Mouse (Mus musculus): ENCODE measurements around the gene Itga3.

The Itga3 gene

DNA sequence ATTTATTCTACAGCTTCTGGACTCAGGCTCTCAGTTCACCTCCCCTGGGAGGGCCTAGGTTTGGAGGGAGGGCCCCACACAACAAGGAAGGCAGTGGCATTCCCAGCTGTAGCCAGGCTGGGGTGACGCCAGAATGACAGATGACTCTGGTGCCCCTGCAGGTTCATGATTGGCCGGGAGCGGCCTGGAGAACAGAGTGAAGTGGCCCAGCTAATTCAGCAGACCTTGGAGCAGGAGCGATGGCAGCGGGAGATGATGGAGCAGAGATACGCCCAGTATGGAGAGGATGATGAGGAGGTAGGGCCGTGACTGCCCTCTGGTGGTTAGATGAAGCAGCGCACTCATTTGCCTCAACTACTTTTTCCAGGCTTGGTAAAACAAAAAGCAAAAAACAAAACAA is 75.5 kb downstream of the Itga3 start:
- peak; percentile 76 for DNase-seq (ENCODE audit: low read depth, low spot score)

DNA sequence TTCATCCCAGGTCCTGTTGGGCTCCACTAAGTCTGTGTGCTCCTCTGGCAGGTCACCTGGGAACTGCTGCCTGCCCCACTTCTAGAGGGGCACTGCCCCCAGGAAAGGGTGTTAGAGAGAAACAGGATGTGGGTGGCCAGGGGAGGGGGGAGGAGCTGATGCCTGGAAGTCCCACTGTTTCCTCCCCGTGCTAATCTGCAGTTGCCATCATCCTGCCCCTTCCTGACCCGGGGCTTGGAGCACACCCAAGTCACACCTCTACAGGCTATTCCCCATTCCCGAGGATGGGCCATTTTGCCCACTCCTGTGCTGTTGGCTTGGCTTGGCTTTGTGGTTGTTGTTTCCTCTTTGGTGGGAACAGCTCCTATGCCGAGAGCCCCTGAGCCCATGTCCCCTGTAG is 76.1 kb downstream of the Itga3 start:
- Histone ChIP-seq H3K27me3 (ENCODE audit: control insufficient read depth, insufficient read depth, low read length, poor library complexity, severe bottlenecking) (no peaks in the 10 kb centered on the region), H3K36me3 (ENCODE audit: control insufficient read depth, insufficient read depth, low read length, poor library complexity, severe bottlenecking) (peaks cover 3% of the 10 kb centered on the region)
- peak; percentile 35 for DNase-seq (ENCODE audit: low read depth, low spot score)

More for the DNA sequence above, 75.5 kb downstream of the Itga3 start:
- Histone ChIP-seq H3K36me3 (ENCODE audit: control insufficient read depth, insufficient read depth, low read length, poor library complexity, severe bottlenecking) (peaks cover 3% of the 10 kb centered on the region), H3K27me3 (ENCODE audit: control insufficient read depth, insufficient read depth, low read length, poor library complexity, severe bottlenecking) (no peaks in the 10 kb centered on the region)

DNA sequence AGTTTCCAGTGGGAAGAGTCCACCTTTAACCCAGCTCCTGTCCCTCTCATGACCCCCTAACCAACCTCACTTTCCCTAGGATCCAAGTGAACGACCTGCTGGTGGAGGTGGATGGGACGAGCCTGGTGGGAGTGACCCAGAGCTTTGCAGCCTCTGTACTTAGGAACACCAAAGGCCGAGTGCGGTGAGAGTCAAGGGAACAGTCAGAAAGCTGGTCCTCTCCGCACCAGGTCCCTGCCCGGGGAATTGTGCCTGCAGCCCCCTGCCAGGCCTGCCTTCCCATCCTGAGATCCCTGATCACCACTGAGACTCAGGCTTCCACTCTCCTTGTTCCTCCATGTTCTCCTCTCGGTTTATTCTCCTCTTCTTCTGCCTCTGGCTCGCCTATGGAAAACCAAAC is 76.5 kb downstream of the Itga3 start:
- no peak for DNase-seq (ENCODE audit: low read depth, low spot score)
- peaks cover 3% of the 10 kb centered on the region for H3K36me3 ChIP-seq (ENCODE audit: control insufficient read depth, insufficient read depth, low read length, poor library complexity, severe bottlenecking)
- no peaks in the 10 kb centered on the region for H3K27me3 ChIP-seq (ENCODE audit: control insufficient read depth, insufficient read depth, low read length, poor library complexity, severe bottlenecking)

DNA sequence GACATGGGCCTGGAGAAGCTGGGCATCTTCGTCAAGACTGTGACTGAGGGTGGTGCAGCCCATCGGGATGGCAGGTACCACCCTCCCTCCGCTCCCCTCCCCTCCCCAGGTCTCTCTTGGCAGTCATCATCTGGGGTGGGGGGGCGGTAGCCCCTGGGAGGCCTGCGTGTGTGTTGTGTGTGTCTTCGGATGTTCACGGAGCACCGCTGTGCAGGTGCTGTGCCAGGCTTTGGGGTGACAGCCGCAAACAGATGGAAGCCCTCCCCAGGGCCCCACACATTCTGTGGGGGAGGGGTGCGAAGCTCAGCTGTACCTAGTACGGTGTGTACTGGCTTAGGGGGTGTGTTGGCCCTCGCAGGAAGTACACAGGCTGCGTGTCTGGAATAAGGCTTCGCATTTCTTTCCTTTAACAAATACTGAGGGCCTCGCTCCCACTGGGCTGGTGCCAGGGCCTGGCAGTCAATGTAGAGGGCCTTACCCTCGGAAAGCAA is 78.5 kb downstream of the Itga3 start:
- peaks cover 3% of the 10 kb centered on the region for H3K36me3 ChIP-seq (ENCODE audit: control insufficient read depth, insufficient read depth, low read length, poor library complexity, severe bottlenecking)
- H3K27me3 ChIP-seq (ENCODE audit: control insufficient read depth, insufficient read depth, low read length, poor library complexity, severe bottlenecking): no peaks in the 10 kb centered on the region
- DNase-seq (ENCODE audit: low read depth, low spot score): no peak

DNA sequence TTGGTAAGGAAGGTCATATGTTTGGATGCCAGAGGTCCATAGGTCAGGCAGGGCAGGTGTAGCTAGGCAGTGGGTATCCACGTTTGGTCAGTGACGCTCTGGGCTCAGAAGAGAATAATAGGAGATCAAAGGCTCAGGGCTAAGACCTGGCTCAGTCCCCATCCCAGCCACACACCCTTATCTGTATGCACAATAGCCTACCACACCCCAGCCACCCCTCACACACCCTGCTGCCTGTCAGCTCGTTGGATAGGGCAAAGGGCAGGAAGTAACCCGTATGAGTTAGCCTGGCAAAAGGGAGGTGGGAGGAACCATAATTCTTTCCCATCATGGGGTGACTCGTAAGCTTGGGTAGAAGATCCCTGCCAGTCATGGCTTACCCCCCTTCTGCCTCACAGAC is 79.0 kb downstream of the Itga3 start:
- no peak for DNase-seq (ENCODE audit: low read depth, low spot score)
- Histone ChIP-seq H3K36me3 (ENCODE audit: control insufficient read depth, insufficient read depth, low read length, poor library complexity, severe bottlenecking) (peaks cover 3% of the 10 kb centered on the region), H3K27me3 (ENCODE audit: control insufficient read depth, insufficient read depth, low read length, poor library complexity, severe bottlenecking) (no peaks in the 10 kb centered on the region)

DNA sequence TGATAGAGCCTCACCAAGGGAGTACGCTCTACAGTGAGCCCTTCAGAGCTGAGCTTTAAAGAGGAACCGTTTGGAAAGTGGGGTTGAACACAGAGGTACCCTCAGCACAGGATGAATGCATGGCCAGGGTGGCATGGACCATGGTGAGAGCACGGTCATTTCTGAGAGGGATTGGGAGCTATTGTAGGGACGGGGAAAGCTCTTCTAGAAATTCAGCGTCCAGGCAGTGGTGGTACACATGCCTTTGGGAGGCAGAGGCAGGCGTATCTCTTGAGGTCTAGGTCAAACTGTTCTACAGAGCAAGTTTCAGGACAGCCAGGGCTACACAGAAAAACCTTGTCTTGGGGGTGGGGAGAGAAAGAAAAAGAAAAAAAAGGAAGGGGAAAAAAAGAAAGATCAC is 79.6 kb downstream of the Itga3 start:
- no peak for DNase-seq (ENCODE audit: low read depth, low spot score)
- H3K27me3 ChIP-seq (ENCODE audit: control insufficient read depth, insufficient read depth, low read length, poor library complexity, severe bottlenecking): no peaks in the 10 kb centered on the region
- H3K36me3 ChIP-seq (ENCODE audit: control insufficient read depth, insufficient read depth, low read length, poor library complexity, severe bottlenecking): no peaks in the 10 kb centered on the region; the same call in 1 of the 2 replicates

DNA sequence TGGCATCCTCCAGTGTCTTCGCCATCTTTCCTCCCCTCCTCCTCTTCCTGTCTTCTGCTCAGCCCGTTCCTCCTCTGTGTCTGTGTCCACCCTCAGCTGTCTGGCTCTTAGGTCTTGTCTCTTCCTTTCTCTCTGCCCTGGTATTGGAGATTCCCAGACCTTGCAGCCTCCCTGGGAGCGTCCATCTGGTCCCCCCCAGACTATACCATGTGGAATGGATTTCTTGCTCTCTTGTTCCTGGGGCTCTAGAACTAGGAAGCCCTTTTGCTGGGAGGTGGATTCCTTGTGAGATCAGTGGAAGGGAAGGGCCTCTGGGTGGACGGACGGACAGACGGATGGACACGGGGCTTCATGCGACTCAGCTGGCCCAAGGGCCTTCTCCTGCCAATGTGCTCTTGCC is 80.5 kb downstream of the Itga3 start:
- Histone ChIP-seq H3K27me3 (ENCODE audit: control insufficient read depth, insufficient read depth, low read length, poor library complexity, severe bottlenecking) (no peaks in the 10 kb centered on the region), H3K36me3 (ENCODE audit: control insufficient read depth, insufficient read depth, low read length, poor library complexity, severe bottlenecking) (no peaks in the 10 kb centered on the region; the same call in 1 of the 2 replicates)
- no peak for DNase-seq (ENCODE audit: low read depth, low spot score)

DNA sequence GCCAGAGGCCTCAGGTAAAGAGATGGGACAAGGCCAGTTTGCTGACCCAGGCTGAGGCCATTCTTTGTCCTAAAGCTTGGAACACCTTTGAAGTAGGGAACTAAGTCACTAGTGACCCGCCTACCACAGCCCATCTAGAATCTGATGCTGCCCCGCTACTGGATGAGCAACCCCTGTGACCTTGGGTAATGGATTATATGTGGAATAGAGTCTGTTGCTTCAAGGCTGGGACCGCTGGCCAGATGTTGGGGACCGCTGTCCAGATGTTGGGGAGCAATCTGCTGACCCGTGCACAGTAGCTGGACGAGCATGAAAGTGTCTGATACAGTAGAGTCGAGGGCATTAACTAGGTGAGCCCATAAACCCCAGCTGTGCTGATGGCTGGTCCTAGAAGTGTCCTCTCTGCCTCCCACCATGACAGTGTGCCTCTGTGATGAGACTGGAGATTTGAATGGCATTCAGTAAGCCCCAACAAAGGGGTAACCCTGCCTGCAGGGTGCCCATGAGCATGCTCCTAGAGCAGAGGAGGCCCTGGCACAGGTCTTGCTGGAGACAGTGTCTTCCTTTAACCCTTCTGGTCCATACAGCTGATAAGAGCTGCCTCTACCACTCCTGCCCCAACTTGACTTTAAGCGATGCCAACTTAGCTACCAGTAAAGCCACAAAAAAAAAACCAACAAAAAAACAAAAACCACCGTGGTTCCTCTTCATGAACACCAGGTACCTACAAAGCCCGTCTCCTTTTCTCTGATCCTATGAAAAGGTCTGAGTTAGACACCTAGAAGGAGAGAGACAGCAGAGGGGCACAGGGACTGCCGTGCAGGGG is 81.4 kb downstream of the Itga3 start:
- no peaks in the 10 kb centered on the region; the same call in 1 of the 2 replicates for H3K36me3 ChIP-seq (ENCODE audit: control insufficient read depth, insufficient read depth, low read length, poor library complexity, severe bottlenecking)
- DNase-seq (ENCODE audit: low read depth, low spot score): no peak
- no peaks in the 10 kb centered on the region for H3K27me3 ChIP-seq (ENCODE audit: control insufficient read depth, insufficient read depth, low read length, poor library complexity, severe bottlenecking)

All from splenic B cell, adult 2 months (primary cell).